Mouse (Mus musculus) limb, embryonic 13.5 days (tissue): ENCODE results near the gene Olfr1412. TPM values are rescaled to one million over a fixed set of nuclear protein-coding genes. Genes with fewer than 3 reads are reported as not detected.

ENCODE experiments used
- ATAC-seq: fragments of 200-750 bp; cut with Nextera tagmentation; 2 replicates; pipeline ENCODE4 v1.8.0; 2017; ENCODE audit warnings: low read depth, moderate number of reproducible peaks, moderate TSS enrichment; ENCODE audit not compliant: low FRiP score
- H3K27ac ChIP-seq: fragments of 300-500 bp; sonication (generic); 2 replicates; pipeline ENCODE4 v1.5.1; 2015; ENCODE audit warnings: inconsistent platforms, mild to moderate bottlenecking, moderate library complexity
- H3K27me3 ChIP-seq: fragments of 300-500 bp; sonication (generic); 2 replicates; pipeline ENCODE4 v1.6.1; 2015; ENCODE audit warnings: mild to moderate bottlenecking, inconsistent platforms
- H3K36me3 ChIP-seq: fragments of 300-500 bp; sonication (generic); 2 replicates; pipeline ENCODE4 v1.6.1; 2015; ENCODE audit warnings: inconsistent platforms, mild to moderate bottlenecking, moderate library complexity
- H3K4me1 ChIP-seq: fragments of 300-500 bp; sonication (generic); 2 replicates; pipeline ENCODE4 v1.6.1; 2015; ENCODE audit warnings: inconsistent platforms
- H3K4me2 ChIP-seq: fragments of 300-500 bp; sonication (generic); replicated peaks from 2 replicates; pipeline ENCODE4 v1.6.1; 2015; ENCODE audit warnings: inconsistent platforms, mild to moderate bottlenecking, moderate library complexity
- H3K4me3 ChIP-seq: fragments of 300-500 bp; sonication (generic); 2 replicates; pipeline ENCODE4 v1.5.1; 2015; ENCODE audit warnings: moderate library complexity, mild to moderate bottlenecking, inconsistent platforms
- H3K9ac ChIP-seq: fragments of 300-500 bp; sonication (generic); 2 replicates; pipeline ENCODE4 v1.6.1; 2015; ENCODE audit warnings: mild to moderate bottlenecking, inconsistent platforms
- H3K9me3 ChIP-seq: fragments of 300-500 bp; sonication (generic); 2 replicates; pipeline ENCODE4 v1.6.1; 2016; ENCODE audit warnings: inconsistent platforms
- WGBS: fragments of 180-500 bp; shearing (Covaris S2); methylation state at CpG from one replicate; pipeline ENCODE4 v1.1.7; 2015; 5-methylcytosine and 5-hydroxymethylcytosine counted together
- polyA plus RNA-seq: library from polyadenylated mRNA; unstranded; fragments of >200 nt; fragmentation: Nextera tagmentation; extraction: Ambion mirVana; gene quantifications from 2 replicates; pipeline ENCODE4 v1.2.1, GENCODE M21; 2015

Gene Olfr1412
- polyA plus RNA-seq: not detected in 2 replicates

- Histone ChIP-seq H3K4me1 (no peaks in the 10 kb centered on the region), H3K9me3 (no peaks in the 10 kb centered on the region), H3K4me2 (no peak within 1 kb of the TSS), H3K36me3 (no peaks in the 10 kb centered on the region), H3K27ac (no peak within 1 kb of the TSS), H3K9ac (no peak within 1 kb of the TSS), H3K27me3 (no peaks in the 10 kb centered on the region), H3K4me3 (no peak within 1 kb of the TSS)
- WGBS: 76% methylated on average over 2 of the region's 2 CpGs
- ATAC-seq: no peak
These were observed at the start of gene Olfr1412 for GRCm38 (mm10) chr1:92585479-92585878. Gene Olfr1412, plus strand, starts transcription at chr1:92585779.

GRCm38 (mm10) chr1:92536972-92537371 is 48.6 kb upstream of the Olfr1412 start:
- 38% methylated on average over 5 of the region's 5 CpGs for WGBS
- H3K27ac ChIP-seq: no peak overlapping the region
- ATAC-seq: no peak
- H3K9ac ChIP-seq: no peak overlapping the region
- no peak overlapping the region for H3K4me3 ChIP-seq
- H3K27me3 ChIP-seq: no peaks in the 10 kb centered on the region
- H3K36me3 ChIP-seq: no peaks in the 10 kb centered on the region
- H3K4me2 ChIP-seq: no peak overlapping the region
- no peaks in the 10 kb centered on the region for H3K9me3 ChIP-seq
- no peaks in the 10 kb centered on the region for H3K4me1 ChIP-seq

- Histone ChIP-seq H3K4me2 (no peak overlapping the region), H3K4me3 (no peak overlapping the region), H3K27me3 (no peaks in the 10 kb centered on the region), H3K9ac (no peak overlapping the region), H3K36me3 (no peaks in the 10 kb centered on the region), H3K27ac (no peak overlapping the region), H3K4me1 (no peaks in the 10 kb centered on the region), H3K9me3 (no peaks in the 10 kb centered on the region)
- no peak for ATAC-seq
- WGBS: 35% methylated on average over 2 of the region's 2 CpGs
These were observed 46.5 kb upstream of the Olfr1412 start for GRCm38 (mm10) chr1:92539071-92539470.

- H3K27me3 ChIP-seq: peaks cover 3% of the 10 kb centered on the region; the same call in 1 of the 2 replicates
- H3K4me3 ChIP-seq: no peak overlapping the region
- H3K4me1 ChIP-seq: no peaks in the 10 kb centered on the region
- 80% methylated on average over 2 of the region's 2 CpGs for WGBS
- H3K9ac ChIP-seq: no peak overlapping the region
- H3K27ac ChIP-seq: no peak overlapping the region
- H3K9me3 ChIP-seq: no peaks in the 10 kb centered on the region
- H3K4me2 ChIP-seq: no peak overlapping the region
- H3K36me3 ChIP-seq: no peaks in the 10 kb centered on the region
- no peak for ATAC-seq
These were observed 39.6 kb upstream of the Olfr1412 start for GRCm38 (mm10) chr1:92545929-92546328.

DNA sequence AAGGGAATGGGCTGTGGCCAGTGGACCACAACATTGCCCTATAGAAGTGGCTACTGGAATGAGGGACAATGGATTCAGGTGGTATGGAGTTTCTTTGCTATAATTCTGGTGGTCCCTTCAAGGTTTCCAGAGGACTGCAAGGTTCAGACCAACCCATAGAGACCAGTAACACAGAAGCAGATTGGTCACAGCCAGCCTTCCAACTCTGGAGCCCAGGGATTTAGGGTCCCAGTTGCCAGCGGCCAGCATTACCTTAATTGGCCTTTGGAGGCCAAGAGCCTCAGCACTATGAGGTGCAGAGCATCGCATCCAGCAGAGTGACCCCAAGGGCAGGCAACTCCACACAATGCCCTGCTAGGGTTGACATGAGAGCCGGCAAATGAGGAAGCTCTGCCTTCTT is 14.6 kb upstream of the Olfr1412 start, which contains the start of gene Olfr1413:
Gene Olfr1413, plus strand, starts transcription at position 301 of the 400 bp plus-strand sequence.
- no peak within 1 kb of the TSS for H3K9ac ChIP-seq
- no peak for ATAC-seq
- H3K27ac ChIP-seq: no peak within 1 kb of the TSS
- no peak within 1 kb of the TSS for H3K4me2 ChIP-seq
- no peaks in the 10 kb centered on the region for H3K9me3 ChIP-seq
- H3K4me3 ChIP-seq: no peak within 1 kb of the TSS
- no peaks in the 10 kb centered on the region for H3K4me1 ChIP-seq
- no peaks in the 10 kb centered on the region; the same call in 1 of the 2 replicates for H3K27me3 ChIP-seq
- 75% methylated on average over 3 of the region's 3 CpGs for WGBS
- H3K36me3 ChIP-seq: no peaks in the 10 kb centered on the region

DNA sequence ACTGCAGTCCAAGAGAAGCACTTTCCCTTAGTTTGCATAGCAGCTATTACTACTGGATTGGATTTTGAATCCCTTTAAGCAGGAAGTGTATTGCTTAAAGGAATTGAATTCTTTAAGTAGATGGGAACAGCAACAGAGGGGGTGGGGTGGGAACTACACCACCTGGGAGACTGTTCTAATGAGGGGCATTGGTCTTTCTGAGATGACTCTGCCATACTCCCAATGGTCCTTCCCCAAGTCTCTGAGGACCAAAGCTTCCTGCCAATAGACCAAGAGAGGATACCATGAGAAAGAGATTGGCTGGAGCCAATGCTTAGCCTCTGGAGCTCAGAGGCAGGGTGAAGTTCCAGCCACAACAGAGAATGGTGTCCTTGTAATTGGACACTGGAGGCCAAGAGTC is 8.5 kb downstream of the Olfr1412 start, which contains the start of gene Olfr1411:
Gene Olfr1411, plus strand, starts transcription at position 301 of the 400 bp plus-strand sequence.
- H3K9me3 ChIP-seq: no peaks in the 10 kb centered on the region
- H3K4me1 ChIP-seq: no peaks in the 10 kb centered on the region
- no peak within 1 kb of the TSS for H3K4me3 ChIP-seq
- no peak within 1 kb of the TSS for H3K9ac ChIP-seq
- no peak within 1 kb of the TSS for H3K27ac ChIP-seq
- H3K36me3 ChIP-seq: no peaks in the 10 kb centered on the region
- H3K27me3 ChIP-seq: no peaks in the 10 kb centered on the region
- no peak for ATAC-seq
- H3K4me2 ChIP-seq: no peak within 1 kb of the TSS

DNA sequence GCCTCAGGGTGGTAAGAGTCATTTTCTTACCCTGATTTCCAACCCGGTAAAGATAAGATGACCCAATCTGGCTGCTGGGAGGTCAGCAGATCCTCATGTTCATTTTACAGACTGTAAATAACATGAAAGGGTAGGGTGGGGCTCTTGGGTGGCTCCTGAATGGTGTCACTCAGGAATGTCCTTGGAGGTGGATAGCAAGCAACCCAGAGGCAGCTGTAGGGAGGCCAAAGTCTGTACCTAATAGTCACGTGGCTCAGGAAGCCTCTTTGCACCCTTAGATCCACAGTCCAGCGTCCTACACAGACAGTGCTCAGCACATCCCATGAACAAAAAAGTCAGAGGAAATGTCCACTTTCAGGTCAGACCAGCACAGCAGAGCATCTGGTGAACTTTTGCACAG is 10.4 kb downstream of the Olfr1412 start:
- H3K4me2 ChIP-seq: no peak overlapping the region
- no peak for ATAC-seq
- H3K27me3 ChIP-seq: no peaks in the 10 kb centered on the region
- no peaks in the 10 kb centered on the region for H3K9me3 ChIP-seq
- no peak overlapping the region for H3K27ac ChIP-seq
- H3K4me1 ChIP-seq: no peaks in the 10 kb centered on the region
- H3K9ac ChIP-seq: no peak overlapping the region
- 82% methylated on average over 3 of the region's 3 CpGs for WGBS
- no peak overlapping the region for H3K4me3 ChIP-seq
- no peaks in the 10 kb centered on the region for H3K36me3 ChIP-seq

DNA sequence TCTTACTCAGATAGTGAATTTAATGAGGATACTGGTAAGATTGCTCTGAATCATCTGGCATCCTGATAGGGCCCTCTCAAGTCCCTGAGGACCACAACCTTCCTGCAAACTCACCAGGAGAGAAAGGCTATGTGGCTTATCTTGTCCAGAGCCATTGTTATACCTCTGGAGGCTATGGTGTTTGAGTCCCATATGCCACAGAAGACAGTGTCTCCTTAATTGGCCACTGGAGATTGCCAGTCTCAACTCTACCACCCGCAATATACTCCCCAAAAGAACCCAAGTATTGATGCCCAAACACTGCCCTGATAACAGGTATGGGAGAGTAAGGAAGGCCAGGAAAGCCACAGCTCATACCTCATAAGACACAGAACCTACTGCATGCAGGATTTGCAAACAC is 19.9 kb downstream of the Olfr1412 start, which contains the start of gene Olfr1410:
Gene Olfr1410, plus strand, starts transcription at position 301 of the 400 bp plus-strand sequence.
- Histone ChIP-seq H3K36me3 (no peaks in the 10 kb centered on the region), H3K4me2 (no peak within 1 kb of the TSS), H3K4me3 (no peak within 1 kb of the TSS), H3K27me3 (peaks cover 2% of the 10 kb centered on the region; the same call in 1 of the 2 replicates), H3K9ac (no peak within 1 kb of the TSS), H3K27ac (no peak within 1 kb of the TSS), H3K4me1 (no peaks in the 10 kb centered on the region), H3K9me3 (no peaks in the 10 kb centered on the region)
- 100% methylated on average over 1 of the region's 1 CpGs for WGBS
- no peak for ATAC-seq

DNA sequence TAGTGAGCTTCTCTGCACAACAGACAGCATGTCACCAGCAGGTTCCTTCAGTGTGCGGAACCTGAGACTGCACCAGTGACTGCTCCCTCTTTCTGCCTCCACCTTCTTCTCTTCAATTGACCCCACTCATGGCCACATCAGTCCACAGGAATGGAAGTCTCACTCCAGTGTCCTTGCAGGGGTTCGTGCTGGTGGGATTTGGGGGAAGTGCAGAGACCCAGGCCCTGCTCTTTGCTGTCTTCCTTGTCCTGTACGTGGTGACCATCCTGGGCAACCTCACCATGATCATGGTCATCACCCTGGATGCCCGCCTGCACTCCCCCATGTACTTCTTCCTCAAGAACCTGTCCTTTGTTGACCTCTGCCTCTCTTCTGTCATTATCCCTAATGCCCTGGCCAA is 22.1 kb downstream of the Olfr1412 start:
- H3K4me3 ChIP-seq: no peak overlapping the region
- no peaks in the 10 kb centered on the region for H3K4me1 ChIP-seq
- H3K9ac ChIP-seq: no peak overlapping the region
- ATAC-seq: no peak
- no peaks in the 10 kb centered on the region for H3K9me3 ChIP-seq
- H3K4me2 ChIP-seq: no peak overlapping the region
- H3K36me3 ChIP-seq: no peaks in the 10 kb centered on the region
- no peak overlapping the region for H3K27ac ChIP-seq
- WGBS: 78% methylated on average over 4 of the region's 4 CpGs
- peaks cover 6% of the 10 kb centered on the region for H3K27me3 ChIP-seq

- Histone ChIP-seq H3K27ac (no peak overlapping the region), H3K4me3 (no peak overlapping the region), H3K4me2 (no peak overlapping the region), H3K9ac (no peak overlapping the region), H3K9me3 (no peaks in the 10 kb centered on the region), H3K27me3 (peaks cover 6% of the 10 kb centered on the region), H3K4me1 (no peaks in the 10 kb centered on the region), H3K36me3 (no peaks in the 10 kb centered on the region)
- 5% methylated on average over 5 of the region's 5 CpGs for WGBS
- ATAC-seq: no peak
These were observed 25.4 kb downstream of the Olfr1412 start for GRCm38 (mm10) chr1:92611008-92611407.

DNA sequence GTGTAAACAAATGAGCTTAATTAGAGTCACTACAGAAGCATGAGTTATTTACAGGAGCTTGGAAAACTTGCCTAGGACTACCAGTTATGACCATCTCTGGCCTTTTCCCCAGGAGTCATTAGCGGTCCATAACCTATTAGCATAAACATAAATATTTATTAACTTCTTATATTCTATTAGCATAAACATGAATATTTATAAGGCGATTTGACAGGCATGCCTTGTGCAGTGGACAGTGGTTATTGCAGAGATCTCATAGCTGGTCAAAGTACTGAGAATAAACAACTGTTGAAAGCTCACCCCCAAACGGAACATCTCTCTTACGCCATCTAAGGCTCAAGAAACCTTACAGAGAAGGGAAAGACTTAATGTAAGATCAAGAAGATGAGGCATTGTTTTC is 27.6 kb downstream of the Olfr1412 start:
- H3K36me3 ChIP-seq: no peaks in the 10 kb centered on the region
- H3K27ac ChIP-seq: no peak overlapping the region
- peaks cover 4% of the 10 kb centered on the region for H3K27me3 ChIP-seq
- ATAC-seq: no peak
- 47% methylated on average over 4 of the region's 4 CpGs for WGBS
- H3K9me3 ChIP-seq: no peaks in the 10 kb centered on the region
- H3K4me2 ChIP-seq: no peak overlapping the region
- H3K4me3 ChIP-seq: no peak overlapping the region
- no peaks in the 10 kb centered on the region for H3K4me1 ChIP-seq
- no peak overlapping the region for H3K9ac ChIP-seq

- 13% methylated on average over 1 of the region's 1 CpGs for WGBS
- no peak for ATAC-seq
- no peak overlapping the region for H3K27ac ChIP-seq
- H3K4me3 ChIP-seq: no peak overlapping the region
- H3K9me3 ChIP-seq: no peaks in the 10 kb centered on the region
- no peak overlapping the region for H3K9ac ChIP-seq
- no peak overlapping the region for H3K4me2 ChIP-seq
- no peaks in the 10 kb centered on the region for H3K4me1 ChIP-seq
- no peaks in the 10 kb centered on the region for H3K36me3 ChIP-seq
- peaks cover 4% of the 10 kb centered on the region for H3K27me3 ChIP-seq
These were observed 28.9 kb downstream of the Olfr1412 start for GRCm38 (mm10) chr1:92614516-92614915.

DNA sequence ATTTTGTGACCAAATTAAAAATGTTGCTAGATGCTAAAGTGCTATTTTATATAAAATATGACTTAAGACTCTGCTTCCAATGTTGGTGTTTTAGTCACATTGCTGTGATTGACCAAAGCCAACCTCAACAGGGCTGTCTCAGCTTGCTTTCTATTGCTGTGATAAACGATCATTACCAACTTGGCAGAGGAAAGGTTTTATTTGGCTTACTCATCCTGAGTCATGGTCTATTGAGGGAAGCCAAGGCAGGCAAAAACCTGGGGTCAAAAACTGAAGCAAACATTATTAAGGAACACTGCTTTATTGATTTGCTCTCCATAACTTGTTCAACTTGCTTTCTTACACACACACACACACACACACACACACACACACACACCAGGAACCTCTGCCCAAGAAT is 30.5 kb downstream of the Olfr1412 start:
- Histone ChIP-seq H3K4me3 (no peak overlapping the region), H3K9me3 (no peaks in the 10 kb centered on the region), H3K9ac (no peak overlapping the region), H3K4me1 (no peaks in the 10 kb centered on the region), H3K36me3 (no peaks in the 10 kb centered on the region), H3K4me2 (no peak overlapping the region), H3K27ac (no peak overlapping the region), H3K27me3 (peaks cover 4% of the 10 kb centered on the region)
- 79% methylated on average over 1 of the region's 1 CpGs for WGBS
- ATAC-seq: no peak
